Mouse (Mus musculus) limb, embryonic 14.5 days (tissue): ENCODE measurements around the gene Glyr1. TPM values are rescaled to one million over a fixed set of nuclear protein-coding genes. Genes with fewer than 3 reads are reported as not detected.

Source experiments
- ATAC-seq: fragments of 200-750 bp; cut with Nextera tagmentation; 2 replicates; pipeline ENCODE4 v1.8.0; 2017; ENCODE audit warnings: low read depth, moderate number of reproducible peaks, moderate TSS enrichment; ENCODE audit not compliant: low FRiP score
- DNase-seq: peaks from one replicate; pipeline ENCODE4 v3.0.0-alpha.2; 2015; ENCODE audit warnings: low spot score
- H3K27ac ChIP-seq: fragments of 300-500 bp; sonication (generic); replicated peaks from 2 replicates; pipeline ENCODE4 v1.5.1; 2014; ENCODE audit warnings: low read depth, mild to moderate bottlenecking, low read length, moderate library complexity, mixed read lengths
- H3K27me3 ChIP-seq: fragments of 300-500 bp; sonication (generic); 2 replicates; pipeline ENCODE4 v1.6.1; 2014; ENCODE audit warnings: low read length, mixed read lengths; ENCODE audit not compliant: control insufficient read depth, insufficient read depth
- H3K36me3 ChIP-seq: fragments of 300-500 bp; sonication (generic); 2 replicates; pipeline ENCODE4 v1.6.1; 2014; ENCODE audit warnings: mild to moderate bottlenecking, low read length, moderate library complexity, mixed read lengths; ENCODE audit not compliant: control insufficient read depth, insufficient read depth
- H3K4me1 ChIP-seq: fragments of 300-500 bp; sonication (generic); 2 replicates; pipeline ENCODE4 v1.6.1; 2014; ENCODE audit warnings: antibody characterized with exemption, low read length, mixed read lengths; ENCODE audit not compliant: control insufficient read depth, insufficient read depth
- H3K4me2 ChIP-seq: fragments of 300-500 bp; sonication (generic); replicated peaks from 2 replicates; pipeline ENCODE4 v1.6.1; 2014; ENCODE audit warnings: low read depth, mild to moderate bottlenecking, low read length, moderate library complexity; ENCODE audit not compliant: severe bottlenecking
- H3K4me3 ChIP-seq: fragments of 300-500 bp; sonication (generic); replicated peaks from 2 replicates; pipeline ENCODE4 v1.5.1; 2014; ENCODE audit warnings: low read length
- H3K9ac ChIP-seq: fragments of 300-500 bp; sonication (generic); 2 replicates; pipeline ENCODE4 v1.6.1; 2014; ENCODE audit warnings: mild to moderate bottlenecking, low read depth, low read length, moderate library complexity; ENCODE audit not compliant: severe bottlenecking
- H3K9me3 ChIP-seq: fragments of 300-500 bp; sonication (generic); 2 replicates; pipeline ENCODE4 v1.6.1; 2016; ENCODE audit warnings: low read length; ENCODE audit not compliant: control insufficient read depth
- POLR2A ChIP-seq: fragments of 200-500 bp; IDR thresholded peaks from 2 replicates; pipeline ENCODE4 v1.8.0; 2012; ENCODE audit warnings: inconsistent platforms, mild to moderate bottlenecking, moderate library complexity, borderline replicate concordance; ENCODE audit not compliant: insufficient read depth, insufficient read length; ENCODE audit errors: extremely low read depth
- WGBS: fragments of 180-500 bp; shearing (Covaris S2); extraction: QIAGEN DNeasy Blood & Tissue Kit; methylation state at CpG from one replicate; pipeline ENCODE4 v1.1.7; 2014; 5-methylcytosine and 5-hydroxymethylcytosine counted together
- polyA plus RNA-seq, 2 experiments: library from polyadenylated mRNA; depleted of rRNA in 1 of 2; stranded (reverse) in 1 of 2; unstranded in 1 of 2; fragments of >200 nt; fragmentation: Nextera tagmentation in 1 of 2; extraction: Ambion mirVana in 1 of 2; gene quantifications; 2 replicates each; pipeline versions ENCODE4 v1.2.1 to v1.2.3; 2012 to 2014

The Glyr1 gene
- 121 and 127 TPM in 2 replicates for polyA plus RNA-seq (2012; rRNA removed)
- 87.9 and 102 TPM in 2 replicates for polyA plus RNA-seq (2014; fragmentation: Nextera tagmentation; extraction: Ambion mirVana)

DNA sequence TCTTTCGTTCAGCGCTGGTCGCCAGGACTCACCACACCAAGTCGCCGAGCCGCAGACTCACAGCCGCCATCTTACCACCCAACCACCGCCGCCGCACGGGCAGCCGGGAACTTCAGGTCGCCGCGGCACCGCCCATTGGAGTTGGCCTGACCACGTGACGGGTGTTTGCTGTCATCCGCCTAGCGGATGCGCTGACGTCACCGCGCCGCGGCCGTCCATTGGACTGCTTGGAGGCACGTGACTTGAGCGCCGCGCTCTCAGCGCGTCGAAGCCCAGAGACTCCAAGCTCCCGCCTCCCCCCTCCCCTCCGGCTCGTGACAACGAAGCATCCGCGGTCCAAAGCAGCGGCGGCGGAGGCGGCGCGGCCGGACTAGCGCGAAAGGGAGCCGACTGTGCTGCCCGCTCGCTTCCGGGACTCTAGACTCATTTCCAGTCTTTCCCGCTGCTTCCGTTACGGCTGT is at the start of gene Glyr1, which contains the start of gene Ubn1:
Gene Glyr1 (minus strand): TSS at position 90 of the 461 bp plus-strand sequence.
Gene Ubn1 (plus strand): TSS at position 284 of the 461 bp plus-strand sequence.
- Histone ChIP-seq H3K27ac (peak within 1 kb of the TSS; percentile 95), H3K4me3 (peak within 1 kb of the TSS; percentile 99), H3K4me1 (peaks cover 17% of the 10 kb centered on the region), H3K36me3 (peaks cover 41% of the 10 kb centered on the region), H3K27me3 (no peaks in the 10 kb centered on the region), H3K9me3 (no peaks in the 10 kb centered on the region), H3K9ac (peak within 1 kb of the TSS; percentile 88), H3K4me2 (peak within 1 kb of the TSS; percentile 84)
- no peak for TF ChIP-seq POLR2A
- under 1% methylated on average over 43 of the region's 56 CpGs for WGBS
- ATAC-seq, result peak; percentile 99
- peak; percentile 99 for DNase-seq

DNA sequence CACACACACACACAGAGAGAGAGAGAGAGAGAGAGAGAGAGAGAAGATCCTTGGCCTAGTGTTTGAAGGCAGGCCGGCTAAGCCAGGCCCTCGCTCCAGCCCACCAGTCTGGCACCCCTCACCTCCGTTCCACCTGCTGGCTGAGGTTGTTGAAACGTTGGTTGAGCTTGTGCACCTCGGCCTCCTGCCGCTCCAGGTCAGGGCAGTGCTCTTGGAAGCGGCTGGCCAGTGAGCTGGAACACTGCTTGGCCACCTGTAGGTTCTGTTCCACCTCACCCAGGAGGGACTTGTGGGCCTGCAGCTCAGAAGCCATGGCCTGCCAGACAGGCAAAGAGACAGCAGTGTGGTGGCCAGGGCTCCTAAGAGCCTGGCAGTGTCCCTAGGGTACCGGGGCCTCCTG is 46.8 kb upstream of the Glyr1 start:
- Histone ChIP-seq H3K36me3 (no peaks in the 10 kb centered on the region), H3K9me3 (no peaks in the 10 kb centered on the region), H3K9ac (no peak overlapping the region), H3K4me1 (no peaks in the 10 kb centered on the region), H3K4me3 (no peak overlapping the region), H3K27me3 (no peaks in the 10 kb centered on the region), H3K27ac (no peak overlapping the region), H3K4me2 (no peak overlapping the region)
- no peak for TF ChIP-seq POLR2A
- DNase-seq, result no peak
- 90% methylated on average over 4 of the region's 8 CpGs for WGBS
- no peak for ATAC-seq

DNA sequence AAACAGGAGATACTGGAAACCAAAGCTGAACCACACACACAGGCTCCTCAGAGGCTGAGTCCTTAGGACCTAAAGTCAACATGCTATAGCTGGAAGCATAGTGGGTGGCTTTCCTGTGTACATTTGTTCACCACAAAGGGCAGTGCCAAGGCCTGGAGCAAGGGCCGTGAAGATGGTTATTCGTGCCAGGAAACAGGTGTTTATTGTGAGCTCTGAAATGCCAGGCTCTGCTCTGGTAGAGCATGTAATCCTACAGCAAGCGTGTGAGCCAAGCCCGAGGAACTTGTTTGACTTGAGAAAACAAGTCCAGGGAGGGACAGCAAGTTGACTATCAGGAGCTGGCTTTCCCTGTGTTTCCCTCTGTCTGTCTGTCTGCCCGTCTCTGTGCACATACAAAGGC is 43.6 kb upstream of the Glyr1 start:
- DNase-seq, result no peak
- 81% methylated on average over 5 of the region's 5 CpGs for WGBS

DNA sequence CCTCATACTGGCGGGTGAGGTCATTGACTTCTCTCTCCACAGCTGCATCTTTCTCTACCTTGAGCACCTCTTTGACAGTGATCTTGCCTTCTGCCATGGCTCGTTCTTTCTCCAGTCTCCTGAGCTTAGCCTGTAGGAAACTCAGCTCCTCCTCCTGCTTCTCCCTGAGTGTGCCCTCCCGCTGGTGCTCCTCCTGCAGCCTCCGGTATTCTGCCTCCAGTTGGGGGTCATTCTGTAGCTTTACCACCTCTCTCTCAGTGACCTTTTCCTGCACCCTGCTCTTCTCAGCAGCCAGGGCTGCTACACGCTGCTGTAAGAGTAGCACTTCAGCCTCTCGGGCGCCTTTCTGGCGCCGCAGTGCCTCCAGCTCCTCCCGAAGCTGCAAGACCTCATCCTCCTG is 39.4 kb upstream of the Glyr1 start:
- Histone ChIP-seq H3K4me1 (no peaks in the 10 kb centered on the region), H3K9ac (no peak overlapping the region), H3K27ac (no peak overlapping the region), H3K9me3 (no peaks in the 10 kb centered on the region), H3K36me3 (peaks cover 36% of the 10 kb centered on the region), H3K4me3 (no peak overlapping the region), H3K27me3 (no peaks in the 10 kb centered on the region), H3K4me2 (no peak overlapping the region)
- DNase-seq (no peak), ATAC-seq (no peak)
- WGBS, result 60% methylated on average over 10 of the region's 10 CpGs
- no peak for TF ChIP-seq POLR2A

More for the DNA sequence above, 43.6 kb upstream of the Glyr1 start:
- no peak for TF ChIP-seq POLR2A
- no peak overlapping the region for H3K4me2 ChIP-seq
- H3K9me3 ChIP-seq, result no peaks in the 10 kb centered on the region
- H3K36me3 ChIP-seq, result no peaks in the 10 kb centered on the region
- no peak overlapping the region for H3K27ac ChIP-seq
- no peaks in the 10 kb centered on the region for H3K4me1 ChIP-seq
- no peak overlapping the region for H3K9ac ChIP-seq
- ATAC-seq, result no peak
- H3K27me3 ChIP-seq, result no peaks in the 10 kb centered on the region
- H3K4me3 ChIP-seq, result no peak overlapping the region

DNA sequence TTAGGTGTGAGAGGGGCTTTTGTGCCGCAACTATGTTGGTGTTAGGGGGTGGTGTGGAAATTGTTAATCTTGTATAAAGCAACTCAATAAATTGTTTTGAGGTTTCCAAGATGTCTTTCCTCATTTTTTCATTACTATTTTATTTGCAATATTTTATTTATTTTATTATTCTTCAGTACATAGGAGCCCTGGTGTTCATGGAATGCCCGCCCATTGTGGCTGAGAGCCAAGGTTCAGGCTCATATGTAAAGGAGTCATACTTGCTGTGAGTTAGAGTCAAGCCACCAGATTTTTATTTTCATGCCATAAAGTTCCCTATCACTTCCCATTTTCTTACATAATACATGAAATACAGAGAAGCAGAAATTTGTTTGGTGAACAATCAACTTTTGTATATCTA is 36.5 kb upstream of the Glyr1 start:
- H3K4me3 ChIP-seq, result no peak overlapping the region
- 86% methylated on average over 2 of the region's 2 CpGs for WGBS
- DNase-seq (no peak), ATAC-seq (no peak)
- TF ChIP-seq POLR2A, result no peak
- H3K4me2 ChIP-seq, result no peak overlapping the region
- H3K36me3 ChIP-seq, result peaks cover 63% of the 10 kb centered on the region
- H3K4me1 ChIP-seq, result no peaks in the 10 kb centered on the region
- H3K27ac ChIP-seq, result no peak overlapping the region
- H3K9me3 ChIP-seq, result no peaks in the 10 kb centered on the region
- H3K27me3 ChIP-seq, result no peaks in the 10 kb centered on the region
- H3K9ac ChIP-seq, result no peak overlapping the region
